Mouse (Mus musculus) bone marrow macrophage, adult 2 months (primary cell): ENCODE results near the gene Cenph.
"Not testable (repeated sequence)": the region's sequence is repeated elsewhere in the genome, so short reads cannot be mapped to it uniquely, and the experiment has no call there.

ENCODE experiments used
- CTCF ChIP-seq: IDR thresholded peaks from 2 replicates; pipeline ENCODE4 v1.5.1; 2012; ENCODE audit warnings: low read depth, mild to moderate bottlenecking, low read length, moderate library complexity
- POLR2A ChIP-seq: IDR thresholded peaks from 2 replicates; pipeline ENCODE4 v1.6.1; 2012; ENCODE audit warnings: mild to moderate bottlenecking, low read depth, low read length, borderline replicate concordance

DNA sequence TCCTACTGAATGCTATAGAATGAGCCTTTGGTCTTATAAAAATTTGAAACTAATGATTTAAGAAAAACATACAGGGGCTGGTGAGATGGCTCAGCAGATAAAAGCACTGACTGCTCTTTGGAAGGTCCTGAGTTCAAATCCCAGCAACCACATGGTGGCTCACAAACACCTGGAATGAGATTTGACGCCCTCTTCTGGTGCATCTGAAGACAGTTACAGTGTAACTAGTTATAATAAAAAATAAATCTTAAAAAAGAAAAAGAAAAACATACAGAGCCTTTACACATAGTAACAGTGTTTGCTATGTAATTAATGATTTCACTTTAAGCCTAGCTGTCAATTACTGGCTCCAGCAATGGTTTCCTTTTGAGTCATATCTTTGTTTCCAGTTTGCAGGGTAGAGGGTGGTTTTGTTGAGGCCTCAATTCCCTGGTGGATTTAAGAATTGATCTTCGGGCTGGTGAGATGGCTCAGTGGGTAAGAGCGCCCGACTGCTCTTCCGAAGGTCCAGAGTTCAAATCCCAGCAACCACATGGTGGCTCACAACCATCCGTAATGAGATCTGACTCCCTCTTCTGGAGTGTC lies 44.1 kb downstream of the Cenph start:
- not testable (repeated sequence) for TF ChIP-seq CTCF, POLR2A
